Mouse (Mus musculus) hindbrain, embryonic 11.5 days (tissue): ENCODE measurements at regions not wholly inside any gene's neighbourhood (a gene's known extent, or its start where the extent isn't known, plus 50 kb on each side); places are given as distances from the start of the nearest gene placed in this dataset.
A peak's percentile ranks its signal among the peaks of the same experiment; 100 is the strongest.

Source experiments
- ATAC-seq: fragments of 200-750 bp; cut with Nextera tagmentation; 2 replicates; pipeline ENCODE4 v1.8.0; 2017; ENCODE audit warnings: mild to moderate bottlenecking, moderate TSS enrichment, moderate library complexity; ENCODE audit not compliant: low FRiP score
- DNase-seq: peaks from one replicate; pipeline ENCODE4 v3.0.0-alpha.2; 2015; ENCODE audit warnings: low spot score
- H3K27ac ChIP-seq: fragments of 300-500 bp; sonication (generic); 2 replicates; pipeline ENCODE4 v1.5.1; 2014; ENCODE audit warnings: mild to moderate bottlenecking, low read depth, low read length
- H3K27me3 ChIP-seq: fragments of 300-500 bp; sonication (generic); 2 replicates; pipeline ENCODE4 v1.6.1; 2014; ENCODE audit warnings: mild to moderate bottlenecking, low read length, moderate library complexity, mixed read lengths; ENCODE audit not compliant: control insufficient read depth, insufficient read depth
- H3K36me3 ChIP-seq: fragments of 300-500 bp; sonication (generic); 2 replicates; pipeline ENCODE4 v1.6.1; 2014; ENCODE audit warnings: mild to moderate bottlenecking, low read length, moderate library complexity, mixed read lengths; ENCODE audit not compliant: control insufficient read depth, insufficient read depth
- H3K4me1 ChIP-seq: fragments of 300-500 bp; sonication (generic); replicated peaks from 2 replicates; pipeline ENCODE4 v1.6.1; 2014; ENCODE audit warnings: low read length, mixed read lengths; ENCODE audit not compliant: control insufficient read depth, insufficient read depth
- H3K4me2 ChIP-seq: fragments of 300-500 bp; sonication (generic); replicated peaks from 2 replicates; pipeline ENCODE4 v1.6.1; 2014; ENCODE audit warnings: mild to moderate bottlenecking, low read depth, low read length
- H3K4me3 ChIP-seq: fragments of 300-500 bp; sonication (generic); 2 replicates; pipeline ENCODE4 v1.5.1; 2014; ENCODE audit warnings: low read depth, low read length
- H3K9ac ChIP-seq: fragments of 300-500 bp; sonication (generic); 2 replicates; pipeline ENCODE4 v1.6.1; 2014; ENCODE audit warnings: low read depth, low read length
- H3K9me3 ChIP-seq: fragments of 300-500 bp; sonication (generic); 2 replicates; pipeline ENCODE4 v1.6.1; 2016; ENCODE audit warnings: low read length; ENCODE audit not compliant: control insufficient read depth
- WGBS: fragments of 180-500 bp; shearing (Covaris S2); extraction: QIAGEN DNeasy Blood & Tissue Kit; methylation state at CpG from one replicate; pipeline ENCODE4 v1.1.7; 2014; 5-methylcytosine and 5-hydroxymethylcytosine counted together

DNA sequence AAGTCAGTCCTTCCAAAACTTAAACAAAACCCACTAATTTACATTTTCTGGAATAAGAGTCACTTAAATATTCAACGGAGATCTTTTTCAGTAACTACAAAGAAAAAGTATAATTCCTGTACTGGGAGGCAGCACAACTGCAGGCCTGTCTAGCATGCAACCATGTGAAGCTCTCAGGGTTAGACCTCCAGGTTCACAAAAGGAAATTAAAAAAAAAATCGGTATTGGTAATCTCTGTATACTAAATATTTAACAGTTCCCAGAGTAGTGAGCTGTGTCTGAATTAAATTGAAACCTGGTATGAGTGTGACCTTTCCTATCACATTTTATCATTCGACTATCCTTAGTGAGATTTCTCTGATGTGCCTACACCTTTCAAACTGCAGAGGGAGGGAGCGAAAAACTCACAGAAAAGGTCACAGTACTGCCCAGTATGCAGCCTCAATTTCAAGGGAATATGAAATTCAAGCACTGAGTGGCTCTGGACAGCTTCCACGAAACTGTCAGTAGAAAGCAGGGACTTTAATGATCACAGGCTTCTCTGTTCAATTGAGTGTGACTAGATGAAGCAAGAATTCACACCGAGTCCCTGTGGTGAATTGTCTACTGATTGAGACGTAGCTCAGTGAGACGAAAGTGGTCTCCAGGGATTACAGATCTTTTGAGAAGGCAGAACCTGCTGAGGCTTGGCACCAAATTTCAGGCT is 197.9 kb upstream of the Spock3 start:
- ATAC-seq, result peak; percentile 35; the same call in 1 of the 2 replicates
- Histone ChIP-seq H3K9ac (no peak overlapping the region), H3K4me1 (no peaks in the 10 kb centered on the region), H3K4me2 (no peak overlapping the region), H3K27ac (no peak overlapping the region), H3K9me3 (no peaks in the 10 kb centered on the region), H3K4me3 (no peak overlapping the region), H3K36me3 (no peaks in the 10 kb centered on the region), H3K27me3 (no peaks in the 10 kb centered on the region)
- peak; percentile 8 for DNase-seq
- 62% methylated on average over 8 of the region's 8 CpGs for WGBS

DNA sequence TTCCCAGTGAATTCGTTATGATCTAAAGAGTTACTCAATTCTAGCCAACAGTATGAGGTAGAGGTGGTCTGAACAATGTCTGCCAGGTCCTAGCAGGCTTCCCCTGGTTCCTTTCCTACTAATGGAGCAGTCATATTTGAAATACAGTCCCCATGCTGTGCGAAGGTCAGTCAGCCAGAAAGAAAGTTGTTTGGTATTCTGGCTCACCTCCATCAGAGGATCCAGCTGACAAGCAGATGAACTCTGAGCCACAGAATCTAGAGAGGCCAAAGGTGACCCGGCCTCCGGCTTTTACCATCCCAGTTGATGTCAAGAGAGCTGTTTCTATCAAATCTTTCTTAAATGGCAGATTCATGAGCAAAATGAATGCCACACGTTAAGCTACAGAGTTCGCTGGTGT is 177.0 kb upstream of the Spock3 start:
- Histone ChIP-seq H3K4me1 (no peaks in the 10 kb centered on the region), H3K9me3 (no peaks in the 10 kb centered on the region), H3K9ac (no peak overlapping the region), H3K27me3 (no peaks in the 10 kb centered on the region), H3K27ac (no peak overlapping the region), H3K4me2 (no peak overlapping the region), H3K36me3 (no peaks in the 10 kb centered on the region), H3K4me3 (no peak overlapping the region)
- DNase-seq (no peak), ATAC-seq (no peak)
- WGBS, result 73% methylated on average over 6 of the region's 6 CpGs

DNA sequence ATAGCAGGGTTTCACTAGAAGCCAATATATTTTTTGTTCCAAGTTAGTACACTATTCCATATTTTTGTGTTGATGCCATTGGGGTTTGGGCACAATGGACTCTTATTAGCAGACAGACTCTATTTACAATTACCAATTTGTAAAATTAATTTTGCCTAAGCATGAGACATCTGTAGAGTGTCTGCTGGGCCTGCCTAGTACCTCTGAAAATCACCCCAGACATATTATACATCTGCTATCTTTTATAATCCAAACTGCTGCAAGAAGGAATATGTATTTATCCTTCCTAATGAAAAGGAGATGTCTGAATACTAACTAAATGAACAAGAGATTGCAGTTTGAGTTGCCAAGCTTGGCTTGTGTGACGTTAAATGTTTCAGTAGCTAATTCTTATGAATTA is 146.3 kb upstream of the Spock3 start:
- Histone ChIP-seq H3K27ac (no peak overlapping the region), H3K9me3 (no peaks in the 10 kb centered on the region), H3K36me3 (no peaks in the 10 kb centered on the region), H3K27me3 (no peaks in the 10 kb centered on the region), H3K4me3 (no peak overlapping the region), H3K4me2 (no peak overlapping the region), H3K9ac (no peak overlapping the region), H3K4me1 (no peaks in the 10 kb centered on the region)
- DNase-seq (no peak), ATAC-seq (no peak)
- WGBS, result 90% methylated on average over 1 of the region's 1 CpGs
